Mouse (Mus musculus): ENCODE results near the gene Chst3.

GRCm38 (mm10) chr10:60245041-60245440 lies 26.0 kb upstream of the Chst3 start:
- TF ChIP-seq POLR2A (IDR thresholded peaks at IDR 0.05; ENCODE audit: control insufficient read depth, low read depth, low read length) (no peak), CTCF (IDR thresholded peaks at IDR 0.05; ENCODE audit: control insufficient read depth, insufficient read depth, insufficient replicate concordance, low read depth, low read length) (peak; percentile 99)
